Mouse (Mus musculus): ENCODE data around the gene Naa11.

The Naa11 gene

GRCm38 (mm10) chr5:97392160-97392559, at the start of gene Naa11:
Gene Naa11 (minus strand): TSS chr5:97392379.
- peak; percentile 3 for DNase-seq (ENCODE audit: extremely low read depth, insufficient read length, low spot score)

GRCm38 (mm10) chr5:97432512-97432911, 40.3 kb upstream of the Naa11 start:
- no peak for DNase-seq (ENCODE audit: extremely low read depth, insufficient read length, low spot score)

- no peak for DNase-seq (ENCODE audit: extremely low read depth, insufficient read length, low spot score)
These were observed 37.8 kb upstream of the Naa11 start for GRCm38 (mm10) chr5:97429976-97430375.

DNA sequence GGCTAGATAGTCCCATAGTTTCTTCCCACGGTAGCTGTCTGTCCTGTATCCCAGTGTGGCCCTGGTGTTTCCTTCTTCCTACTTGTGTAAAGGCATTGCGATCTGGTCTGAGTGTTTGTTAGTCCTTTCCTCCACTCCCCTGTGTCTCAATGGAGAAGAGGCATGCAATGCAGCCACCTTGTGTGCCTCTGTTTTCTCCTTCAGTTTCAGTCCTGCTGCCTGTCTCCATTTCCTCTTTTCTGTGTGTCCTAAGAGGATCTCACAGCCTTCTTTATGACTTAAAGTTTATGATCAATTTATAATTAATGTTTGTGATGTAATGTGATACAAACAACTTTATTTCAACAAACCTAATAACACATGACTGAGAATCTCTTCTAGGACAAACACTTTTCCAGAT, 29.5 kb upstream of the Naa11 start:
- DNase-seq (ENCODE audit: extremely low read depth, insufficient read length, low spot score), result no peak

DNA sequence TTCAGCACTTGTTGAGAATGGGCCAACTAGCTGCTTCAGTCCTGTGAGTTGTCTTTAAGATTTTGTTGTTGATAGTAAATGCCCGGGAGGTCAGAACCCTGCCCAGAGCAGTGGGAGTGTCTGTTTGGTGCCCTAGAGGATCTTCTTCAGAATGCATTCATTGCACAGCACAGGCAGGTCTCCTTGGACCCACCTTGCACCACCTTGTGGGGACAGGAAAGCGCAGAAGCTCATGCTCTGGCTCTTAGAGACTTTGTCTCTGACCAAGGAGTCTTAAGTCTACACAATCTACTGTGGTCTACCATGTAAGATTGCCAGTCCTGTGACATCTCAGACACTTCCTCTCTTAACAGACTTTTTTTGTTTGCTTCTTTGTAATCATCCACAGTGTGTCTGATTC, 25.0 kb upstream of the Naa11 start:
- no peak for DNase-seq (ENCODE audit: extremely low read depth, insufficient read length, low spot score)

DNA sequence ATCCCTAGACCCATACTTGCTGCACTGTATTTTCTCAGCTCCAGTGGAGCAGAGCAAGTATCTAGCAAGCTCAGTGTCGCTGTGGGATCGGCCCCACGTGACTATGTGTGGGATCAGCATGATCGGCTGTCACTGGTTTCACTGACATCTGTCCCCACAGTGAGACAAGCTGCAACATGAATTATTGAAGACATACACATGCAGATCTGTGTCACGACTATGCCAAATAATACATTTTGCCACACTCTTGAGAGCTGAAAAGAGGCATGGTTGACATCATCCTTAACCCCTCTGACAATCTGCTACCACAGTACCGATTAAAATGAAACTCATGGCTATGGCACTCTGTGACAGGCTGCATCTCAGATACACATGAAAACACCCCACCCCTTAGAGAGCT, 23.7 kb upstream of the Naa11 start:
- no peak for DNase-seq (ENCODE audit: extremely low read depth, insufficient read length, low spot score)

DNA sequence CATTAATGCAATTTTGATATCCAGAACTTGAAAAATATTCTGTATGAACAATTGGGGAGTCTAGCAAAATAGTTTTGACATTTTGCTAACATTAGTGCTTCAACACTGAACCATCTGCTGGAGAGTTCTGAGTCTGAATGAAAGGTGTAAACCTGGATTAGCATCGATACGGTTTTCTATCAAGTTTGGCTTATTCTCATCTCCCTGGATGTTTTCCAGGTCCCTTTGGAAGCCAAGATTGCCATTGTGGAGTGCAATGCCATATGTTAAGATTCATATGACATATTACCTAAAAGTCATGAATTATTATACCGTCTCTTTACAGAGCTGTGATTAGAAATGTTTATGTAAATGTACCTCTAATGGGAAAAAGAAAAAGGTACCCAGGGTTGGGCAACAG, 21.5 kb upstream of the Naa11 start:
- DNase-seq (ENCODE audit: extremely low read depth, insufficient read length, low spot score), result no peak

GRCm38 (mm10) chr5:97410190-97410589, 18.0 kb upstream of the Naa11 start:
- DNase-seq (ENCODE audit: extremely low read depth, insufficient read length, low spot score), result no peak

DNA sequence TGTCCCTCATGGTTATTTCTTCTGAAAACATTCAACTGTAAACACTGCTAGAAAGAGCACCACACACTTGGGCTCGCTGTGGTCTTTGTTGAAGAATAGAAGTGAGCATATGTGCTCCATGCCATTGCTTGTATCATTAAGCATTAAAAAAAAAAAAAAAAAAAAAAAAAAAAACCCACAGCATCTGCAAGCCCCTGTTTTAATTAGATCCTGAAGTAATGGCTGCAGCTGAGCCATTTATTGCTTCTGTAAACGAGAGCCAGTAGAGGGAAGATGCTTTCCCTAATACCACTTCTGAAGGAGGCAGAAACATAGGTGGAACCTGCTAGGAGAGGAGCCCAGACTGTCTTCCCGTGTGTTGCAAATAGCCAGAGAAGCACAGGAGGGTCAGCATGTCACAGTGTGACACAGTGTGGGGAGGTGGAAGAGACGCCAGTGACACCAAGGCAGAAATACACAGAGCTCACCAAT, 17.1 kb upstream of the Naa11 start:
- no peak for DNase-seq (ENCODE audit: extremely low read depth, insufficient read length, low spot score)

- DNase-seq (ENCODE audit: extremely low read depth, insufficient read length, low spot score), result no peak
These were observed 8.9 kb upstream of the Naa11 start for GRCm38 (mm10) chr5:97401042-97401441.

GRCm38 (mm10) chr5:97397585-97397984, 5.4 kb upstream of the Naa11 start:
- peak; percentile 61 for DNase-seq (ENCODE audit: extremely low read depth, insufficient read length, low spot score)

GRCm38 (mm10) chr5:97387622-97388021, 4.6 kb downstream of the Naa11 start:
- DNase-seq (ENCODE audit: extremely low read depth, insufficient read length, low spot score), result no peak

DNA sequence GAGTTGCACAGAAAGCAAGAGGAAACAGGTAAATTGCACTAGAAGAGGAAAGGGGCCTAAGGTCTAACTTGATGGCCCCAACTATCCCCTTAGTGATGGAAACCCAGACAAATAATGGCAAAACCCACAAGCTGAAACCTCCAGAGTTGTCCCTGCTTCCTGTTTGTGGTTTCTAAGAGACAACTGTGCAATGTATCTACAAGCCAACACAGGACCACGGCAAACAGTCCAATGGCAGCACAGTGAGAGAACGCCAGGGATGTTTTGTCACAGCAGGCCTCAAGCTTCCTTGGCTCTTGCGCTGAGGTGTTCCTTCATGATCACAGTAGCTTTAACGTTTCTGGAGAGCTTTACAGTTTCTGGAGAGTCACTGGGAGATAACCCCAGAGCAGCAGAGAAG, 7.8 kb downstream of the Naa11 start:
- DNase-seq (ENCODE audit: extremely low read depth, insufficient read length, low spot score), result no peak

DNA sequence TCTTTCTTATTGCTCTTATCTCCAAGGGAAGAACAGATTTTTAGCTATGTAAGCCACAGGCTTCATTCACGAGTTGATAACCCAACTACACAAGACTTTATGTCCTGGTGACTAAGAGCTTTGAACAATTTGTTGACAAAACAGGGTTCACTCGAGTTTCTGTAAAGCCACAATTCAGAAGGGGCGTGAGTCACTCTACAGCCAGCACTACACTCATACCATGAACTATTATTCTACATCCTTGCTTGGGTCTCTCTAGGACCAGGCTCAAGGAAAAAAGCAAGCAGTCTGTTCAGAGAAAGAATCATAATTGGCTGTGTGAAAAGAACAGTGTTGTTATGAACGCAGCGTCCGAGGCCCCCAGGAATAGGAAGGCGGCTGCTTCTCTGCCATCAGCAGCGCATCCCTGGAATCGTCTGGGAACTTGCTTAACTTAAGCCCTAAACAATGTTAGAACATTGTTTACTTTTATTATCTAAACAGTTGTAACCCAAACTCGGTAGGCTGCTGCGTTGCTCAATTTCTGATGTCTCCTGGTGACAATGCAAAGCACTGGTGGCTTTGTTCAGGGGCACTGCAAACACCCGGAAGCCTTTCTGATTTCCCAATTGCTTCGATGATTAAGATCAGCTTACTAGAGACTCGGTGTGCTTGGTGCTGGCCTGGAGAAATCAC, 9.5 kb downstream of the Naa11 start:
- peak; percentile 7 for DNase-seq (ENCODE audit: extremely low read depth, insufficient read length, low spot score)

- DNase-seq (ENCODE audit: extremely low read depth, insufficient read length, low spot score), result no peak
These were observed 12.2 kb downstream of the Naa11 start for GRCm38 (mm10) chr5:97379976-97380375.

DNA sequence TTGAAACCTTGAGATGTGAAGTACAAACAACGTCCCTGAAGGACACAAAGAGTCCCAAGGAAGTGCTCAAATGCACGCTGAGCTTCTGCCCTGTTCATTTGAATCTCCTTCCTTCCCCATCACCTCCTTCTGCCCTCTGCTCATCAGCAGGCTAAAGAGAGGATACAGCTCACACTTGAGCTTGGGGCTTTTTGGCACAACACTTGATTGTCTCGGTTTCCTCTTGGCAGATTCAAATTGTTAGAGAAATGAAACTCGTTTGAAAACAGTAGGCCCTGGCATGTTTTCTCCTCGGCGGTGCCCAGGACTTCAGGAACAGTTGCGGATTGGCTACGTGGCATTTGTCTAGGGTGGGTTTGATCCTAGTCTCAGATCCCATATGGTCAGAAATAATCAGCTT, 27.4 kb downstream of the Naa11 start:
- DNase-seq (ENCODE audit: extremely low read depth, insufficient read length, low spot score), result no peak

DNA sequence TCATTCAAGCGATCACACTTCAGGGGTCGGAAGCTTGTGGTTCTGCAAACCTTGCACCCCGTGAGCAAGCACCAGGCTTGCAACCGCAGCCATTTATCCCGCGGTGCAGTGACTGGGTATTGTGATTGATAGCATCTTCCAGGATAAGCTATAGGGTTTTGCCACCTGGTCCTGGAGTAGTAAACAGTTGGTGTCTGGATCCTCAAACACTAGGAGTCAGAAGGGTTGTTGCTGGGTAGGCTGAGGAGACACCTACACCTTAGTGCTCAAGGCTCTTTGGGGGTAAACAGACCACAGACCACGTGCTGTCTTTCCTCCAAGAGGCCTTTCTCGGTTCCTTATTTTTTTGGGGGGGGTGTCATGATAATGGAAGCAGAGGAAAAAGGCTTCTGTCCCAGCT, 27.9 kb downstream of the Naa11 start:
- no peak for DNase-seq (ENCODE audit: extremely low read depth, insufficient read length, low spot score)

GRCm38 (mm10) chr5:97362539-97362938, 29.6 kb downstream of the Naa11 start:
- peak; percentile 15 for DNase-seq (ENCODE audit: extremely low read depth, insufficient read length, low spot score)

- no peak for DNase-seq (ENCODE audit: extremely low read depth, insufficient read length, low spot score)
These were observed 33.1 kb downstream of the Naa11 start for GRCm38 (mm10) chr5:97359104-97359503.

- DNase-seq (ENCODE audit: extremely low read depth, insufficient read length, low spot score), result no peak
These were observed 36.0 kb downstream of the Naa11 start for GRCm38 (mm10) chr5:97356135-97356534.

DNA sequence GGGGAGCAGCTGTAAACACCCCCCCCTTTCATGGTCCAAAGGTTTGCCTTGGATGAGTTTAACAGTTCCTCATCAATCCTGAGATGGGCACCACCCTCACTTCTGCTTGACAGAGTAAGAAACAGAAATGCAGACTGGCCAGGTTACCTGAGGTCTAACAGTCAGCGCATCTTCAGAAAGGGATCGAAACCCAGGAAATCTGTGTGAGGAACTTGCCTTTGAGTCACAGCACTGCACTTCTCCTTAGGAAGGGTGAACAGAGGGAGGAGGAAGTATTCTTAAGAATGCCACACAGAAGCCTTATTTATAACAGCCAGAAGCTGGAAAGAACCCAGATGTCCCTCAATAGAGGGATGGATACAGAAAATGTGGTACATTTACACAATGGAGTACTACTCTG, 37.0 kb downstream of the Naa11 start:
- DNase-seq (ENCODE audit: extremely low read depth, insufficient read length, low spot score), result no peak

- no peak for DNase-seq (ENCODE audit: extremely low read depth, insufficient read length, low spot score)
These were observed 43.4 kb downstream of the Naa11 start for GRCm38 (mm10) chr5:97348760-97349159.

- no peak for DNase-seq (ENCODE audit: extremely low read depth, insufficient read length, low spot score)
These were observed 43.9 kb downstream of the Naa11 start for GRCm38 (mm10) chr5:97348310-97348709.

All from 3134 (cell line).